Mouse (Mus musculus) bone marrow macrophage, adult 2 months (primary cell): ENCODE results near the gene Aifm1. TPM values are rescaled to one million over a fixed set of nuclear protein-coding genes. Genes with fewer than 3 reads are reported as not detected.

Experiments
- H3K27ac ChIP-seq: 2 replicates; pipeline ENCODE4 v1.5.1; 2012; ENCODE audit warnings: low read depth, low read length; ENCODE audit not compliant: insufficient read depth
- H3K4me1 ChIP-seq: 2 replicates; pipeline ENCODE4 v1.6.1; 2012; ENCODE audit warnings: low read length; ENCODE audit not compliant: control insufficient read depth, insufficient read depth
- H3K4me3 ChIP-seq: 2 replicates; pipeline ENCODE4 v1.5.1; 2012; ENCODE audit warnings: mild to moderate bottlenecking, low read length, moderate library complexity; ENCODE audit not compliant: insufficient read depth
- CTCF ChIP-seq: IDR thresholded peaks from 2 replicates; pipeline ENCODE4 v1.5.1; 2012; ENCODE audit warnings: low read depth, mild to moderate bottlenecking, low read length, moderate library complexity
- POLR2A ChIP-seq: IDR thresholded peaks from 2 replicates; pipeline ENCODE4 v1.6.1; 2012; ENCODE audit warnings: mild to moderate bottlenecking, low read depth, low read length, borderline replicate concordance
- polyA plus RNA-seq: library from polyadenylated mRNA; stranded (reverse); fragments of >200 nt; gene quantifications from 2 replicates; pipeline ENCODE4 v1.2.4, GENCODE M21; 2012; ENCODE audit not compliant: missing spikeins, insufficient read depth, insufficient read length

Gene Aifm1
- polyA plus RNA-seq, 1 experiment = 23.3 TPM

GRCm38 (mm10) chrX:48462297-48462696, 51.1 kb downstream of the Aifm1 start:
- no peak for TF ChIP-seq CTCF
- no peak for TF ChIP-seq POLR2A
- H3K4me1 ChIP-seq = peaks cover 10% of the 10 kb centered on the region; the same call in 1 of the 2 replicates
- H3K4me3 ChIP-seq = peak overlapping the region; percentile 76
- H3K27ac ChIP-seq = no peak overlapping the region

GRCm38 (mm10) chrX:48461006-48461405, 52.4 kb downstream of the Aifm1 start:
- H3K4me3 ChIP-seq = no peak overlapping the region
- H3K27ac ChIP-seq = no peak overlapping the region
- peaks cover 10% of the 10 kb centered on the region; the same call in 1 of the 2 replicates for H3K4me1 ChIP-seq
- no peak for TF ChIP-seq CTCF

- H3K4me1 ChIP-seq = peaks cover 10% of the 10 kb centered on the region; the same call in 1 of the 2 replicates
- no peak overlapping the region for H3K27ac ChIP-seq
- TF ChIP-seq POLR2A = no peak
- no peak for TF ChIP-seq CTCF
- H3K4me3 ChIP-seq = no peak overlapping the region
Observed at GRCm38 (mm10) chrX:48460496-48460895, 52.9 kb downstream of the Aifm1 start.

- Histone ChIP-seq H3K4me3 (no peak overlapping the region), H3K27ac (no peak overlapping the region), H3K4me1 (peaks cover 10% of the 10 kb centered on the region)
- TF ChIP-seq POLR2A (no peak), CTCF (no peak)
Observed at GRCm38 (mm10) chrX:48456956-48457355, 56.4 kb downstream of the Aifm1 start.

- Histone ChIP-seq H3K4me3 (no peak overlapping the region), H3K4me1 (peaks cover 16% of the 10 kb centered on the region), H3K27ac (no peak overlapping the region)
- TF ChIP-seq POLR2A = no peak
- TF ChIP-seq CTCF = no peak
Observed at GRCm38 (mm10) chrX:48455018-48455417, 58.3 kb downstream of the Aifm1 start.

- H3K27ac ChIP-seq = 0 out of 2 replicates have a peak overlapping the region, but pooled peaks have one; percentile 14
- TF ChIP-seq POLR2A (no peak), CTCF (no peak)
- peak overlapping the region; percentile 78 for H3K4me3 ChIP-seq
Observed at GRCm38 (mm10) chrX:48454495-48454878, 58.9 kb downstream of the Aifm1 start.

GRCm38 (mm10) chrX:48453736-48454494, 59.4 kb downstream of the Aifm1 start:
- Histone ChIP-seq H3K4me3 (peak overlapping the region; percentile 90), H3K27ac (peak overlapping the region; percentile 83), H3K4me1 (peaks cover 14% of the 10 kb centered on the region)
- TF ChIP-seq POLR2A = no peak
- TF ChIP-seq CTCF = no peak

More at GRCm38 (mm10) chrX:48454495-48454878, 58.9 kb downstream of the Aifm1 start:
- peaks cover 14% of the 10 kb centered on the region for H3K4me1 ChIP-seq

GRCm38 (mm10) chrX:48452931-48453673, 60.3 kb downstream of the Aifm1 start:
- Histone ChIP-seq H3K4me3 (peak overlapping the region; percentile 90), H3K4me1 (peaks cover 14% of the 10 kb centered on the region), H3K27ac (peak overlapping the region; percentile 83)
- TF ChIP-seq POLR2A = no peak
- no peak for TF ChIP-seq CTCF

- TF ChIP-seq POLR2A (no peak), CTCF (no peak)
- Histone ChIP-seq H3K4me1 (peaks cover 16% of the 10 kb centered on the region), H3K4me3 (peak overlapping the region; percentile 90), H3K27ac (peak overlapping the region; percentile 83)
Observed at GRCm38 (mm10) chrX:48452231-48452890, 61.0 kb downstream of the Aifm1 start.

- H3K4me3 ChIP-seq = no peak overlapping the region
- H3K27ac ChIP-seq = no peak overlapping the region
- H3K4me1 ChIP-seq = peaks cover 26% of the 10 kb centered on the region
- TF ChIP-seq CTCF (no peak), POLR2A (no peak)
Observed at GRCm38 (mm10) chrX:48449646-48450045, 63.7 kb downstream of the Aifm1 start.
